Mouse (Mus musculus): ENCODE data around the gene Golga3. TPM values are rescaled to one million over a fixed set of nuclear protein-coding genes. Genes with fewer than 3 reads are reported as not detected.

Golga3 gene
- polyA plus RNA-seq, 1 experiment: 37.2 TPM

DNA sequence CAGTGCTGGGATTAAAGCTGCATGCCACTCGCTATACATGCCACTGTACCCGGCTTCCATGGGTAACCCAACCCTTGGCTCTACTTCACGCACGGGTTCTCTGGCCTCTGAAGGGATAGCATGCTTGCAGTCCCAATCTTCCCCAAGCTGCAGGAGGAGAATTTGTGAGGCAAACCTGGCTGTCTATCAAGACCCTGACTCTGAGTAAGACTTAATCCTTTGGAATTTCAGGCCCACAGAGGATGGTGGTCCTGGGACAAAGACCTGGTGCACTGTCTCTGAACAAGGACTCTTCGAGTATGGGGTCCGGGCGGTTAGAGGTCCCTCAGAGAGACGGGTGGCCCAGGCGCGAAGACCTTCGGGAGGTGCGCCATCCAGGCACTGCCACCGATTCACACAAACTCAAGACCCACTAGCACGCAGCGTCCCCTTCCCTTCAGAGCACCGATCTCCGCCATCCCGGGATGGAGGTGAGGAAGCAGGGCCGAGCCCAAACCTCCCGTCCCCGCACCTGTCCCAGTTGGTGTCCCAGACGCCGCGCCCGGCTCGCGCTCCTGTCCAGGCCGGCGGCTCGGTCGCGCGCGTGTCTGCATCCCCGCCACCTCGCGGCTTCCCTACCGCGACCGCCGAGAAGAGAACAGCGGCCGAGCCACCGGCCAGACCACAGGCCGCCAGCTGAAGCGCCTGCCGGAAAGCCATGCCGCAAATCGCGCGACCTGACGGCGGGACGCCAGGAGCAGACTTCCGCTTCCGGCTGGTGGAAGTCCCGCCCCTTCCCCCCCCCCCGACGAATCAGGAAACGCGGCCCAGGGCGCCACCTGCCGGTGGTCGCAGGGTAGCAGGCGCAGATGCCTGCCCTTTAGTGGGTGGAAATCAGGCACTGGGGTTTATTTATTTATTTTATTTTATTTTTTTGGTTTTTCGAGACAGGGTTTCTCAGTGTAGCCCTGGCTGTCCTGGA lies 92.9 kb downstream of the Golga3 start, which contains the start of gene Pgam5:
Gene Pgam5 (minus strand): TSS at position 773 of the 961 bp plus-strand sequence.
- no peak within 1 kb of the TSS for H3K27ac ChIP-seq (ENCODE audit: insufficient read depth, low read depth, low read length)
- H3K4me3 ChIP-seq (ENCODE audit: insufficient read depth, low read depth, low read length): peak within 1 kb of the TSS; percentile 83
- WGBS: under 1% methylated on average over 66 of the region's 66 CpGs
- TF ChIP-seq CTCF (IDR thresholded peaks at IDR 0.05; ENCODE audit: insufficient read depth, low read depth, low read length) (peak; percentile 78), POLR2A (IDR thresholded peaks at IDR 0.05; ENCODE audit: insufficient read depth, low read depth, low read length) (peak; percentile 78)
- H3K4me1 ChIP-seq (ENCODE audit: control insufficient read depth, insufficient read depth, low read length): peaks cover 3% of the 10 kb centered on the region; the same call in 1 of the 2 replicates

DNA sequence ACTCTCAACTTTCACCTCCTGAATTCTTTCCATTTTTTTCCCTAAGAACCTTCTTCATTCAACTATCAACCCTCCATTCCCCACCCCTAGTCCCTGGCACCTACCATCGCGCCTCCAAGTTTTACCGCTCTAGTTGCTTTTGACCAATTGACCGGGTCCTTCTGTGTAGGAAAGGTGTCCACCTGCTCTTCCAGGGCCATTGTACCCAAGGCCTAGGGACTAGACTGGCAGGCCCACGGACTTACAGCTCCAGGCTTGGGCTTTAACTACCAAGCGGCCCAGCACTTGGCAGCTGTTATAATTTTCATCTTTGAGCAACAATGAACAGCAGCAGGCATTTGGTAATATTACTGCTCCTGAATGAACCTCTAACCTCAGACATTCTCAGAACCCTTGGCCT lies 93.7 kb downstream of the Golga3 start:
- Histone ChIP-seq H3K4me1 (ENCODE audit: control insufficient read depth, insufficient read depth, low read length) (peaks cover 3% of the 10 kb centered on the region; the same call in 1 of the 2 replicates), H3K4me3 (ENCODE audit: insufficient read depth, low read depth, low read length) (no peak overlapping the region), H3K27ac (ENCODE audit: insufficient read depth, low read depth, low read length) (no peak overlapping the region)
- TF ChIP-seq POLR2A (IDR thresholded peaks at IDR 0.05; ENCODE audit: insufficient read depth, low read depth, low read length) (no peak), CTCF (IDR thresholded peaks at IDR 0.05; ENCODE audit: insufficient read depth, low read depth, low read length) (no peak)
- 96% methylated on average over 6 of the region's 6 CpGs for WGBS

DNA sequence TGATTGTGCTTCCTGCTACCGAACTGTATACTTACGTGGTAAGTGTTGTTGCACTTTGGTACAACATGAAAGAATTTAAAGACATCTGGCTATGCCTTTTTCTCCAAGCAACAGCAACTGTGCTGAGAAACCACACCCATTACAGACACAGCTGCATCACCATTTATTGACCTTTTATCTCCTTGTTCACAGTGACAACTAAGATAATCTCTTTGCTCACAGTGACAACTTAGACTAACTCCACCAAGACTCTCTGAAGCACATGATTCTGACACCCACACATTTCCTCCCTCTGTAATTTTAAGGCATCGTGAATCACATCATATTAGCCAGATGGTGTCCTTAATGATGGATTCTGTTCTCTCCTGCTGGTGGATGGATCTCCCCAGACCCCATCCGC lies 97.6 kb downstream of the Golga3 start:
- no peak for TF ChIP-seq POLR2A (IDR thresholded peaks at IDR 0.05; ENCODE audit: insufficient read depth, low read depth, low read length)
- no peak overlapping the region for H3K4me3 ChIP-seq (ENCODE audit: insufficient read depth, low read depth, low read length)
- H3K4me1 ChIP-seq (ENCODE audit: control insufficient read depth, insufficient read depth, low read length): no peaks in the 10 kb centered on the region
- no peak overlapping the region for H3K27ac ChIP-seq (ENCODE audit: insufficient read depth, low read depth, low read length)
- WGBS: 65% methylated on average over 4 of the region's 4 CpGs

DNA sequence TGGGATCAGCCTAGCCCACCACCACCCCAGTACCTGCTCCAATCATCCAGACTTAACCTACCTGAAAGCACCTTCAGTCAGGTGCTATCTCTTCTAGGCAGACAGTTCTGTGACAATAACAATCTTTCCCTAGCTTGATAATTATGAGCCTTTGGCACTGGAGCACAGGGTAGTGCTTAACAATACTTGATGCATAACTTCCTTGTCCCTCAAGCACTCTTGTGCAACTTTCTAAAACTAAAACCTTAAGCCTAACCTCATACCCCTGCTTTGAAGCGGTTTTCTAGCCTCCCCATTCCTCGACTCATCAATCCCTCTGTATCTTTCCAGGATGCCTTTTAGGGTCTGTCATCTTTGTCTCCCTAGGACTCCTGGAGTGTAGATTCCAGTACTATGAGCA lies 98.3 kb downstream of the Golga3 start:
- no peak overlapping the region for H3K27ac ChIP-seq (ENCODE audit: insufficient read depth, low read depth, low read length)
- H3K4me3 ChIP-seq (ENCODE audit: insufficient read depth, low read depth, low read length): no peak overlapping the region
- TF ChIP-seq POLR2A (IDR thresholded peaks at IDR 0.05; ENCODE audit: insufficient read depth, low read depth, low read length) (no peak), CTCF (IDR thresholded peaks at IDR 0.05; ENCODE audit: insufficient read depth, low read depth, low read length) (no peak)
- 59% methylated on average over 2 of the region's 2 CpGs for WGBS
- no peaks in the 10 kb centered on the region for H3K4me1 ChIP-seq (ENCODE audit: control insufficient read depth, insufficient read depth, low read length)

Other genes starting within 250 kb of the Golga3 start
- gene Zfp932, start 180.2 kb upstream of the Golga3 start, polyA plus RNA-seq (2012; ENCODE audit: insufficient read depth, insufficient read length, low replicate concordance, missing spikeins): not detected in 2 replicates
- not detected in 2 replicates for gene Gm17655, start 104.2 kb upstream of the Golga3 start, polyA plus RNA-seq (2012; ENCODE audit: insufficient read depth, insufficient read length, low replicate concordance, missing spikeins)
- gene Gm35315, start 82.3 kb upstream of the Golga3 start, polyA plus RNA-seq (2012; ENCODE audit: insufficient read depth, insufficient read length, low replicate concordance, missing spikeins): not detected in 2 replicates
- not detected in 2 replicates for gene Plcxd1, start 76.7 kb upstream of the Golga3 start, polyA plus RNA-seq (2012; ENCODE audit: insufficient read depth, insufficient read length, low replicate concordance, missing spikeins)
- gene Gtpbp6, start 68.5 kb upstream of the Golga3 start, polyA plus RNA-seq (2012; ENCODE audit: insufficient read depth, insufficient read length, low replicate concordance, missing spikeins): not detected in 2 replicates
- not detected in 2 replicates for gene Zfp605, start 66.6 kb upstream of the Golga3 start, polyA plus RNA-seq (2012; ENCODE audit: insufficient read depth, insufficient read length, low replicate concordance, missing spikeins)
- gene Chfr, start 40.9 kb upstream of the Golga3 start, polyA plus RNA-seq (2012; ENCODE audit: insufficient read depth, insufficient read length, low replicate concordance, missing spikeins): not detected in 2 replicates
- not detected in 2 replicates for gene Ankle2, start 54.3 kb downstream of the Golga3 start, polyA plus RNA-seq (2012; ENCODE audit: insufficient read depth, insufficient read length, low replicate concordance, missing spikeins)
- gene Pgam5, start 93.2 kb downstream of the Golga3 start, polyA plus RNA-seq (2012; ENCODE audit: insufficient read depth, insufficient read length, low replicate concordance, missing spikeins): not detected in 2 replicates
- gene Pxmp2, start 109.5 kb downstream of the Golga3 start, polyA plus RNA-seq (2012; ENCODE audit: insufficient read depth, insufficient read length, low replicate concordance, missing spikeins): not detected in 2 replicates
- gene Pole, start 109.6 kb downstream of the Golga3 start, polyA plus RNA-seq (2012; ENCODE audit: insufficient read depth, insufficient read length, low replicate concordance, missing spikeins): not detected in 2 replicates
- gene P2rx2, start 166.5 kb downstream of the Golga3 start, polyA plus RNA-seq (2012; ENCODE audit: insufficient read depth, insufficient read length, low replicate concordance, missing spikeins): not detected in 2 replicates
- gene Lrcol1, start 168.0 kb downstream of the Golga3 start, polyA plus RNA-seq (2012; ENCODE audit: insufficient read depth, insufficient read length, low replicate concordance, missing spikeins): not detected in 2 replicates

Data from olfactory bulb, adult 2 months (tissue).